In genomic region chr4:131763911-131764310, GRCm38 (mm10) we compare ENCODE assay signal across 16 mouse cellular contexts.
DNase-seq lines count a peak whose midpoint lies in the region; ATAC-seq and TF ChIP-seq lines count a peak whose summit lies in the region.
"Had no signal": no experiment of that assay in that cellular context is flagged by ENCODE, and none has a peak within 500 bp of the region (broad histone marks: within the 10 kb centered on the region; RNA-seq: fewer than 3 reads in every experiment).

No protein-coding gene starts in this region.

- 0 out of 2 replicates have a peak overlapping the region, but pooled peaks have one; percentile 16 for H3K27ac ChIP-seq in left cerebral cortex, adult 2 months
- no peak overlapping the region for H3K27ac ChIP-seq in midbrain, embryonic 11.5 days (ENCODE audit: low read depth, low read length)
- H3K27ac ChIP-seq in midbrain, embryonic 15.5 days, result no peak overlapping the region
- H3K27ac ChIP-seq: forebrain, embryonic 15.5 days; heart, adult 2 months; heart, embryonic 15.5 days; hindbrain, embryonic 13.5 days had no signal

- H3K27me3 ChIP-seq in midbrain, embryonic 11.5 days (ENCODE audit: control insufficient read depth, insufficient read depth, low read length), result no peaks in the 10 kb centered on the region
- H3K27me3 ChIP-seq in midbrain, embryonic 15.5 days (replicated peaks), result no peaks in the 10 kb centered on the region
- H3K27me3 ChIP-seq: forebrain, embryonic 15.5 days; heart, embryonic 15.5 days; hindbrain, embryonic 13.5 days had no signal

- H3K9me3 ChIP-seq in midbrain, embryonic 11.5 days (ENCODE audit: control insufficient read depth, low read length), result no peaks in the 10 kb centered on the region
- no peaks in the 10 kb centered on the region for H3K9me3 ChIP-seq in midbrain, embryonic 15.5 days
- H3K9me3 ChIP-seq: forebrain, embryonic 15.5 days; heart, embryonic 15.5 days; hindbrain, embryonic 13.5 days had no signal

- no peak for ATAC-seq in midbrain, embryonic 11.5 days (ENCODE audit: low FRiP score)
- ATAC-seq in midbrain, embryonic 15.5 days (replicated peaks), result no peak
- ATAC-seq: forebrain, embryonic 15.5 days had no signal

- 92% methylated on average over 7 of the region's 7 CpGs for WGBS in midbrain, embryonic 11.5 days
- 93% methylated on average over 7 of the region's 7 CpGs for WGBS in midbrain, embryonic 15.5 days

- no peak overlapping the region for H3K9ac ChIP-seq in midbrain, embryonic 11.5 days (ENCODE audit: low read length)
- H3K9ac ChIP-seq in midbrain, embryonic 15.5 days, result no peak overlapping the region
- H3K9ac ChIP-seq: forebrain, embryonic 15.5 days; heart, embryonic 15.5 days; hindbrain, embryonic 13.5 days had no signal

- intact Hi-C loops in left cerebral cortex, adult 2 months (cut with DNase I), result loop anchor here (1.0 kb wide), 1 partner anchor 45 kb away; no protein-coding TSS in a partner anchor
- intact Hi-C loops in left cerebral cortex, postnatal 10 days (cut with DNase I), result no loop called here

- DNase-seq in left cerebral cortex, adult 2 months (ENCODE audit: extremely low spot score in 1 of 2, low spot score in 2 of 2), result peak; percentile 20 to 39
- DNase-seq in left cerebral cortex, postnatal 10 days (ENCODE audit: extremely low spot score in 1 of 2, low spot score in 2 of 2), result no peak
- DNase-seq in midbrain, embryonic 11.5 days (ENCODE audit: low spot score, missing footprints), result peak; percentile 17
- peak; percentile 68 for DNase-seq in brain, adult 2 months (ENCODE audit: low read depth, low spot score)
- peak; percentile 48 for DNase-seq in telencephalon, adult 2 months (ENCODE audit: low read depth, low spot score)
- DNase-seq: adrenal gland, adult 2 months; adrenal gland, postnatal 25 days; cerebellum, adult 2 months; gastrocnemius, postnatal 14 days; heart, adult 2 months; heart, postnatal 14 days had no signal

- no peaks in the 10 kb centered on the region for H3K36me3 ChIP-seq in midbrain, embryonic 11.5 days (ENCODE audit: control insufficient read depth, insufficient read depth, low read length)
- no peaks in the 10 kb centered on the region for H3K36me3 ChIP-seq in midbrain, embryonic 15.5 days (replicated peaks)
- H3K36me3 ChIP-seq: heart, embryonic 15.5 days; hindbrain, embryonic 13.5 days had no signal

- H3K4me2 ChIP-seq in midbrain, embryonic 11.5 days, result no peak overlapping the region
- no peak overlapping the region for H3K4me2 ChIP-seq in midbrain, embryonic 15.5 days
- H3K4me2 ChIP-seq: forebrain, embryonic 15.5 days; heart, embryonic 11.5 days; heart, embryonic 15.5 days; hindbrain, embryonic 13.5 days had no signal

- TF ChIP-seq CTCF in left cerebral cortex, adult 2 months (IDR thresholded peaks at IDR 0.05), result no peak

- H3K4me1 ChIP-seq in midbrain, embryonic 11.5 days (ENCODE audit: control insufficient read depth, insufficient read depth, low read length), result no peaks in the 10 kb centered on the region
- H3K4me1 ChIP-seq in midbrain, embryonic 15.5 days, result no peaks in the 10 kb centered on the region
- H3K4me1 ChIP-seq: forebrain, embryonic 15.5 days; heart, embryonic 15.5 days; hindbrain, embryonic 13.5 days had no signal

- H3K4me3 ChIP-seq in left cerebral cortex, adult 2 months, result no peak overlapping the region
- H3K4me3 ChIP-seq in midbrain, embryonic 11.5 days (ENCODE audit: low read depth, low read length), result no peak overlapping the region
- no peak overlapping the region for H3K4me3 ChIP-seq in midbrain, embryonic 15.5 days
- H3K4me3 ChIP-seq: forebrain, embryonic 15.5 days; heart, adult 2 months; heart, embryonic 15.5 days; hindbrain, embryonic 13.5 days had no signal

Comparison
In these comparisons a context has a peak if more than half of its experiments do, and no peak if none do; other contexts are left out.
1. DNase-seq: peak in left cerebral cortex, adult 2 months (2 of 2), midbrain, embryonic 11.5 days (single experiment), brain, adult 2 months (single experiment) and telencephalon, adult 2 months (single experiment); none in left cerebral cortex, postnatal 10 days (0 of 2).